Mouse (Mus musculus) ES-E14 (cell line): ENCODE results near the gene Zgrf1. TPM values are rescaled to one million over a fixed set of nuclear protein-coding genes. Genes with fewer than 3 reads are reported as not detected.
A peak's percentile ranks its signal among the peaks of the same experiment; 100 is the strongest.

Source experiments
- DNase-seq: peaks from one replicate; pipeline ENCODE4 v3.0.0-alpha.2; 2013; ENCODE audit warnings: low read depth, low spot score
- H3K27ac ChIP-seq: 2 replicates; pipeline ENCODE4 v1.5.1; 2012; ENCODE audit warnings: low read depth, mild to moderate bottlenecking, low read length, moderate library complexity, mixed read lengths; ENCODE audit not compliant: poor library complexity, insufficient read depth, severe bottlenecking
- H3K36me3 ChIP-seq: 2 replicates; pipeline ENCODE4 v1.6.1; 2012; ENCODE audit warnings: mild to moderate bottlenecking, low read length, moderate library complexity, mixed read lengths; ENCODE audit not compliant: control insufficient read depth, poor library complexity, insufficient read depth, severe bottlenecking
- H3K4me1 ChIP-seq, 2 experiments: fragments of 150-350 bp in 1 of 2; sonication (generic) in 1 of 2; 2 replicates each; pipeline ENCODE4 v1.6.1; 2012; ENCODE audit warnings: low read length in 2 of 2, mild to moderate bottlenecking in 1 of 2, mixed read lengths in 1 of 2; ENCODE audit not compliant: control insufficient read depth in 2 of 2, insufficient read depth in 2 of 2, poor library complexity in 1 of 2
- H3K4me3 ChIP-seq, 2 experiments: fragments of 150-350 bp in 1 of 2; sonication (generic) in 1 of 2; 2 replicates each; pipeline ENCODE4 v1.5.1; 2012; ENCODE audit warnings: low read length in 2 of 2, low read depth in 1 of 2, mild to moderate bottlenecking in 1 of 2, mixed read lengths in 1 of 2; ENCODE audit not compliant: insufficient read depth in 1 of 2, poor library complexity in 1 of 2, severe bottlenecking in 1 of 2
- H3K9ac ChIP-seq: 2 replicates; pipeline ENCODE4 v1.6.1; 2012; ENCODE audit warnings: low read depth, mild to moderate bottlenecking, low read length, mixed read lengths; ENCODE audit not compliant: poor library complexity, insufficient read depth, severe bottlenecking
- H3K9me3 ChIP-seq: fragments of 150-350 bp; sonication (generic); 2 replicates; pipeline ENCODE4 v1.6.1; 2012; ENCODE audit warnings: low read depth, mild to moderate bottlenecking, low read length; ENCODE audit not compliant: control insufficient read depth, insufficient read depth
- CHD2 ChIP-seq: IDR thresholded peaks from 2 replicates; pipeline ENCODE4 v1.6.1; 2014; ENCODE audit warnings: mild to moderate bottlenecking, low read depth, low read length, inconsistent platforms
- HCFC1 ChIP-seq: IDR thresholded peaks from 2 replicates; pipeline ENCODE4 v1.6.1; 2012; ENCODE audit warnings: low read length, inconsistent platforms, borderline replicate concordance; ENCODE audit not compliant: insufficient read depth
- MAFK ChIP-seq: IDR thresholded peaks from 2 replicates; pipeline ENCODE4 v1.6.1; 2014; ENCODE audit warnings: mild to moderate bottlenecking, low read depth, low read length, inconsistent platforms; ENCODE audit not compliant: insufficient read depth
- ZC3H11A ChIP-seq: IDR thresholded peaks from 2 replicates; pipeline ENCODE4 v1.6.1; 2012; ENCODE audit warnings: low read depth, mild to moderate bottlenecking, inconsistent platforms, low read length, borderline replicate concordance
- ZNF384 ChIP-seq: IDR thresholded peaks from 2 replicates; pipeline ENCODE4 v1.6.1; 2012; ENCODE audit warnings: low read depth, low read length, inconsistent platforms
- in situ Hi-C, 2 experiments: fragments of 600-800 bp; cut with MboI; formaldehyde crosslinking; loops; one replicate each; pipeline ENCODE4 v1.15.1; 2025; ENCODE audit warnings: low sequenced_read_pairs in 2 of 2, inconsistent platforms in 1 of 2; ENCODE audit not compliant: unreplicated experiment in 2 of 2
- total RNA-seq: library from RNA; depleted of rRNA; stranded (reverse); fragments of 300-350 nt; gene quantifications from 2 replicates; pipeline ENCODE4 v1.2.3, GENCODE M21; 2012; rRNA removed

Zgrf1 gene
- total RNA-seq: 16.2 and 17.0 TPM in 2 replicates

- peak within 1 kb of the TSS; percentile 98 for H3K27ac ChIP-seq
- in situ Hi-C loops: loop anchor here in 1 of 2 experiments (5.0 kb wide), 1 partner anchor 101 kb away; no protein-coding TSS in a partner anchor
- TF ChIP-seq HCFC1 (peak; percentile 61; the same call in 1 of the 2 replicates), ZC3H11A (no peak)
- no peaks in the 10 kb centered on the region for H3K9me3 ChIP-seq
- peak within 1 kb of the TSS; percentile 99 for H3K9ac ChIP-seq
- H3K4me3 ChIP-seq: peak within 1 kb of the TSS; percentile 95
- DNase-seq: peak; percentile 95
- peaks cover 2 to 10% of the 10 kb centered on the region in 2 experiments; a peak in 1 of 4 replicates for H3K4me1 ChIP-seq
- no peaks in the 10 kb centered on the region for H3K36me3 ChIP-seq
These were observed at the start of gene Zgrf1, which contains the start of gene Larp7 for GRCm38 (mm10) chr3:127552973-127553719. Gene Zgrf1, plus strand, starts transcription at chr3:127553489. Gene Larp7, minus strand, starts transcription at chr3:127553349.

DNA sequence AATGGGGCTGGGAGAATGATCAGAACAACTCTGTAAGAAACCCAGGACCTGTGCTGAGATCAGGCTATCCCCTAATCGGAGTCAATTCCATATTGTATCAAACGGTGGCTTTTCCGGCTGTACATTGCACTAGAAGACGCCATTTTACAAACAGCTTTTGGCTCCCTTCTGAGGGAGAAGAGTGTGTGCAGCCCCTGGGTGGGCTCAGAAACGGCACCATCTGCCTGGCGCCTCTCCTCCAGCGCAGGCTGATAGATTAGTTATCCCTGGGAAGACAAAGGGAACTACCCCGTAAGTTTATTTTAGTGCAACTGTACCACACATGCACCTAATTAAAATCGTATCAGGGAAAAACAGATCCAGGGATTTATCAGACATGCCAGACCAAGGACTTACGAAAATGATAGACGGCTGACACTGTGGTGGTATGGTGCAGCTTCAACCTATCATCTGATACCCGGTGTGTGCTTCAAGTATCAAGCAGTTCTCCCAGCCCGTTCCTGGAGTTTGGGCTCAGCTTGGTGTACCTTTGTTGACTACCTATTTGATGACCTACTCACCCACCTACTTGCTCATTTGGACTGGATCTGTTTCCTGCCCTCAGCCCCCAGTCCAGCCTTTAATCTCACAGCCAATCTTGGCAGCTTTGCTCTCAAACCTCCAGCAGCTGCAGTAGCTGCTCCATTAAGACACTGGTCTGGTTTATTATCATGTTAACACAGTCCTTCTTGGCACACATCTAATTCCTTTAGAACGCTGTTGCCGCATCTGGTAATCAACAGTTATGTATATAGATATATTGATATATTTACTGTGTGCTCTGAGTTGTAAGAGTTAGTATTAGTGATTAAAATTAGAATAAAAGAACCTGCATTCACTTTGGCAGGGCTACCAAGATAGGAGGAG lies 45.2 kb upstream of the Zgrf1 start:
- DNase-seq: no peak
- Histone ChIP-seq H3K27ac (no peak overlapping the region), H3K9me3 (no peaks in the 10 kb centered on the region), H3K4me3 (no peak overlapping the region), H3K36me3 (no peaks in the 10 kb centered on the region), H3K4me1 (no peaks in the 10 kb centered on the region), H3K9ac (no peak overlapping the region)
- TF ChIP-seq ZC3H11A (no peak), ZNF384 (no peak), CHD2 (no peak), HCFC1 (no peak), MAFK (no peak)
- in situ Hi-C loops: no loop called here

- H3K4me3 ChIP-seq: no peak overlapping the region
- H3K4me1 ChIP-seq: peaks cover 0 to 3% of the 10 kb centered on the region in 2 experiments; a peak in 1 of 4 replicates
- TF ChIP-seq MAFK (no peak), HCFC1 (no peak), ZC3H11A (no peak), CHD2 (no peak), ZNF384 (no peak)
- no peak overlapping the region for H3K9ac ChIP-seq
- DNase-seq: no peak
- H3K27ac ChIP-seq: no peak overlapping the region
- H3K9me3 ChIP-seq: no peaks in the 10 kb centered on the region
- in situ Hi-C loops: no loop called here
- no peaks in the 10 kb centered on the region for H3K36me3 ChIP-seq
These were observed 41.2 kb upstream of the Zgrf1 start for GRCm38 (mm10) chr3:127511786-127512746.

DNA sequence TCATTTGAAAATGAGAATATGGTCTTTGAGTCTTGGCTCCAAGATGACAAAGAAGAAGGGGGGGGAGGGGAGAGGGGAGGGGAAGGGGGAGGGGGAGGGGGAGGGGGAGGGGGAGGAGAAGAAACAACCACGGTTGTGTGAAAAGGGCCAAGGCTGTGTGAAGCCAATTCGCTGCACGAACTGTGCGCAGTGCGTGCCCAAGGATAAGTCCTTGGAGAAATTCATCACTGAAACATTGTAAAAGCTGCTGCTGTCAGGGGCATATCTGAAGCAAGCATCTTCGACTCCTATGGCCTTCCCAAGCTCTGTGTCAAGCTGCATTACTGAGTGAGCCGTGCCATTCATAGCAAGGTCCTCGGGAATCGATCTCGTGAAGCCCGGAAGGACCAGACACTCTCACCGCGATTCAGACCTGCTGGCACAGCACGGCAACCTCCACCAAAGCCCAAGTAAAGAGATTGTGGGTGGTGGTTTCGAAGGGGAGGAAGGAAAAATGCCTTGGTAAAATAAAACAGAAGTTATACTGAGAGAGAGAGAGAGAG lies 40.4 kb upstream of the Zgrf1 start:
- H3K36me3 ChIP-seq: no peaks in the 10 kb centered on the region
- no peak overlapping the region for H3K27ac ChIP-seq
- DNase-seq: no peak
- no peak for TF ChIP-seq CHD2
- no peak for TF ChIP-seq HCFC1
- TF ChIP-seq ZC3H11A: no peak
- TF ChIP-seq ZNF384: no peak
- no peak for TF ChIP-seq MAFK
- peaks cover 0 to 3% of the 10 kb centered on the region in 2 experiments; a peak in 1 of 4 replicates for H3K4me1 ChIP-seq
- H3K4me3 ChIP-seq: no peak overlapping the region
- no peak overlapping the region for H3K9ac ChIP-seq
- in situ Hi-C loops: no loop called here
- H3K9me3 ChIP-seq: no peaks in the 10 kb centered on the region
